Mouse (Mus musculus) embryo, embryonic 11 days (tissue): ENCODE measurements at regions not wholly inside any gene's neighbourhood (a gene's known extent, or its start where the extent isn't known, plus 50 kb on each side); places are given as distances from the start of the nearest gene placed in this dataset.
A peak's percentile ranks its signal among the peaks of the same experiment; 100 is the strongest.

Experiments
- DNase-seq: peaks from one replicate; pipeline ENCODE4 v3.0.0-alpha.2; 2015

- DNase-seq: no peak
These were observed 132.7 kb upstream of the Aoah start for GRCm38 (mm10) chr13:20661243-20661642.

DNA sequence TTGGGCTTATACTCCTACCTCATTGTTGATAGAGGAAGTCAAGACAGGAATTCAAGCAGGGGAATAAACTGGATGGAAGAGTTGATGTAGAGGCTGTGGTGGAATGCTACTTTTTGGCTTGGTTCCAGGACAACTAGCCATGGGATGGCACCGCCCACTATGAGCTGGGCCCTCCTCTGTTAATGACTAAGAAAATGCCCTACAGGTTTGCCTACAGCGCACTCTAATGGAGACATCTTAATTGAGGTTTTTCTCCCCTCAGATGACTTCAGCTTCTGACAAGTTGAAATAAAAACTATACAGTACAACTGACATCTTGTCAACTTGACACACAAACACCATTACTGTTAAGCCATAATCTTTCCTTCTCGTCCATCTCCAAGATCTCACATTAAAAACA, 115.2 kb upstream of the Aoah start:
- peak; percentile 1 for DNase-seq

GRCm38 (mm10) chr13:20686914-20687313, 107.0 kb upstream of the Aoah start:
- DNase-seq: peak; percentile 2

DNA sequence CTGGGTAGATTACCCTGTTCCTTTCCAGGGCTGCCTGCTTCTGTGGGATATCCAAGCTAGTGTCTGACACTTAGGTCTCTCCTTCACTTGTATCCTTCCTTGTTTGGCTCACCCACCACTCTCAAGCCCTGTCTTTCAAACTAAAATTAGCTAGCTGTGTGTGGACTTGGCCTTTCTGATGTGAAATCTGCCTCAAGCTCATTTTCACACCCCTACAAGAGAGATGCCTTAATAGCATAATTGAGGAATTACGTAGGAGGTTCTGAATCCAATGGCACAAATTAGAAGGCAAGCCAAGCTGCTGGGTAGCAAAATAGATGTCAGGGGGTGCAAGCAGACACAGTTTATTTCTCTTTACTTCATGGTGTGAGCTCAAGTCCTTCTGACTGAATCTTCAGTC, 106.5 kb upstream of the Aoah start:
- DNase-seq: no peak

DNA sequence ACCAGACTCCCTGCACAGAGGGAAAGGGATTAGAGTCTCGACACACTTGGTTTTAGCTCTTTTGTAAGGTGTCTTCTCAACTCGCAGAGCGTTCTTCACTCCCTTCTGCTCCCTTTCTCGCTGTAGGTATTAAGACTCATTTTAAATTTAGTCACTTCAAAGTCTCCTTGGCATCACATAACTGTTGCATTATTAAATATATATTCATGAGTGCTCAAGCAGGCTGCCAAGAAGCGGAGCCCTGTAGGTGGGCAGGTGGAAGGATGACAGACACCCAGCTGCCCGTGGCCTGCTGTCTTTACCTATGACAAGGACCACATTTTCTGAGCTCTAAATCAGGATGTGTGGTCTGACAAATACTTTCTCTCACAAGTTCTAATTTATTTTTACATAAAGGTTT, 82.4 kb upstream of the Aoah start:
- DNase-seq: no peak

- no peak for DNase-seq
These were observed 70.4 kb upstream of the Aoah start for GRCm38 (mm10) chr13:20723326-20724120.

GRCm38 (mm10) chr13:20724419-20724818, 69.5 kb upstream of the Aoah start:
- DNase-seq: no peak

DNA sequence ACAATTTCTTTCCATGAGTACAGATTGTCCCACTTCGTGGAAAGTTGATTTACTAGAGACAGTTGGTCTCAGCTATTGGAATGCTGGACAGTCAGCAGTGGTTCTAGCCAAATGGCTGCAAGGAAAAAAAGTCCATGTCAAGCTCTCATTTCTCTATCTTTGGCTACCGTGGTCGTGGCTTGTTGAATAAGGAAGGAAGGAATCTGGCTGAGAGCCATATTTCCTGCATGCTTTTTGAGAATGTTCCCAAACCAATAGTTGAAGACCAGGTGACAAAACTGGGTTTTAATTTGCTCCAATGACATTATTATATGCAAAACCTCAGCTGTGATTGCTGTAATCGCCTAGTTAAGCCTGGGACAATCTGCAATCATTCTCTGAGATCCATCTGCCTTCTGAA, 68.4 kb upstream of the Aoah start:
- no peak for DNase-seq

GRCm38 (mm10) chr13:20728064-20728463, 65.8 kb upstream of the Aoah start:
- no peak for DNase-seq

- no peak for DNase-seq
These were observed 60.9 kb upstream of the Aoah start for GRCm38 (mm10) chr13:20733046-20733445.

DNA sequence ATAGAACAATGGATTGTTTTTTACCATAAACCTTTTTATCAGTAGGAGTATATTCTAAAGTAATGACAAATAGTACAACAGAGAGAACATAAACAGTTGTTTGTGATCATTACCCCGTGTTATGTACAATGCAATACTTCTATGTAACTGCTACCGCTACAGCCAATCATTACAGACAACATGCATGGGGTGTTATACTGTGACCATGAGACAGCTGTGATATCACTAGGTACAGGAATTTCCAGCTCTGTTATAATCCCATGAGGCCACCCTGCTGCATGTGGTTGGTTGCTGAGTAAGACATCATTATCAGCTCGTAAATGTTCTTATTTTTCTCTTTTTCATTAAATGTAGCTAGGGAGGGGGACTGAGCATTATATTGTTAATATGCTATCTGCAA, 59.6 kb upstream of the Aoah start:
- no peak for DNase-seq

- DNase-seq: no peak
These were observed 57.3 kb upstream of the Aoah start for GRCm38 (mm10) chr13:20736609-20737008.
